ENCODE assay signal across 7 mouse cellular contexts in the genomic region with DNA sequence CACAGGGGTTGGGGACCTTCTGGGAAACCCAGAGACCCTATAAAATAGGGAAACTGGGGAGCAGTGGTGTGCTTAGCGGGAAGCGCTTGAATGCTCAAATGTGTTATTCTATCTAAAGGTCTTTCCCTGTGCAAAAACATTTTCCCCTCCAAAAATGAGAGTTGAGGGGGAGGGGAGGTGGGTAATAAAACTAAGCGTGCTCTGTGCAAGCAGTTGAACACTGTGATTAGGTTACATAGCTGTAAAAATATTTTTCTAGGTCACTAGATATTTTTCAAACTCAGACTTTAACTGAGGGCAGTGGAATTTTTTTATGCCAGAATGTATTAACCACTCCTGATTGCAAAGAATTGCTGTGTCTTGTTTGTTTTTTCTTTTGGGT.
DNase-seq lines count a peak whose midpoint lies in the region; ATAC-seq and TF ChIP-seq lines count a peak whose summit lies in the region.

No protein-coding gene starts in this region.

- DNase-seq in lung, postnatal 36 days = no peak
- no peak for DNase-seq in forebrain, embryonic 10.5 days (ENCODE audit: extremely low spot score, low spot score)
- DNase-seq in limb, embryonic 11.5 days (ENCODE audit: low spot score) = no peak
- DNase-seq in ovary, adult 18-20 months (ENCODE audit: low spot score) = no peak
- DNase-seq in Muller cell, postnatal 12 days (ENCODE audit: inconsistent ontology term) = no peak

- TF ChIP-seq POLR2A in small intestine, adult 2 months (IDR thresholded peaks at IDR 0.05; ENCODE audit: low read depth, low read length) = no peak

- peak overlapping the region; percentile 46 for H3K4me2 ChIP-seq in lung, embryonic 16.5 days (ENCODE audit: low read depth, low read length)
- H3K4me2 ChIP-seq in limb, embryonic 11.5 days (ENCODE audit: low read depth, severe bottlenecking) = no peak overlapping the region

- no peaks in the 10 kb centered on the region for H3K27me3 ChIP-seq in lung, embryonic 16.5 days (ENCODE audit: control insufficient read depth, insufficient read depth, low read depth, low read length)
- H3K27me3 ChIP-seq in forebrain, embryonic 10.5 days (ENCODE audit: poor library complexity, severe bottlenecking) = no peaks in the 10 kb centered on the region
- no peaks in the 10 kb centered on the region for H3K27me3 ChIP-seq in limb, embryonic 11.5 days (ENCODE audit: control insufficient read depth, insufficient read depth, low read length)
- H3K27me3 ChIP-seq in small intestine, adult 2 months (ENCODE audit: control insufficient read depth, insufficient read depth, low read length) = no peaks in the 10 kb centered on the region

- peak overlapping the region; percentile 28 for H3K4me3 ChIP-seq in lung, embryonic 16.5 days (ENCODE audit: low read length)
- peak overlapping the region; percentile 29 for H3K4me3 ChIP-seq in forebrain, embryonic 10.5 days
- no peak overlapping the region for H3K4me3 ChIP-seq in limb, embryonic 11.5 days (ENCODE audit: low read depth, low read length)
- peak overlapping the region; percentile 24; the same call in 1 of the 2 replicates for H3K4me3 ChIP-seq in small intestine, adult 2 months (ENCODE audit: low read depth, low read length)

- no peak for TF ChIP-seq CTCF in small intestine, adult 2 months (IDR thresholded peaks at IDR 0.05; ENCODE audit: extremely low read depth, insufficient read length, insufficient replicate concordance, low read depth, low read length)

- H3K9me3 ChIP-seq in lung, embryonic 16.5 days (ENCODE audit: control insufficient read depth, low read length) = no peaks in the 10 kb centered on the region
- no peaks in the 10 kb centered on the region for H3K9me3 ChIP-seq in forebrain, embryonic 10.5 days
- no peaks in the 10 kb centered on the region for H3K9me3 ChIP-seq in limb, embryonic 11.5 days (ENCODE audit: control insufficient read depth, low read length)

- peak overlapping the region; percentile 61 for H3K27ac ChIP-seq in lung, embryonic 16.5 days (ENCODE audit: low read length)
- H3K27ac ChIP-seq in forebrain, embryonic 10.5 days = peak overlapping the region; percentile 81
- H3K27ac ChIP-seq in limb, embryonic 11.5 days (replicated peaks; ENCODE audit: low read depth, low read length) = 0 out of 2 replicates have a peak overlapping the region, but pooled peaks have one; percentile 18
- H3K27ac ChIP-seq in small intestine, adult 2 months (ENCODE audit: insufficient read depth, low read depth, low read length) = no peak overlapping the region

- no peaks in the 10 kb centered on the region for H3K36me3 ChIP-seq in lung, embryonic 16.5 days (ENCODE audit: control insufficient read depth, insufficient read depth, low read length)
- no peaks in the 10 kb centered on the region for H3K36me3 ChIP-seq in forebrain, embryonic 10.5 days (replicated peaks)
- H3K36me3 ChIP-seq in limb, embryonic 11.5 days (ENCODE audit: control insufficient read depth, insufficient read depth, low read length) = no peaks in the 10 kb centered on the region
- H3K36me3 ChIP-seq in small intestine, adult 2 months (ENCODE audit: control insufficient read depth, insufficient read depth, low read length) = no peaks in the 10 kb centered on the region

- 13% methylated on average over 3 of the region's 3 CpGs for WGBS in lung, embryonic 16.5 days
- WGBS in forebrain, embryonic 10.5 days = 11% methylated on average over 3 of the region's 3 CpGs
- 19% methylated on average over 3 of the region's 3 CpGs for WGBS in limb, embryonic 11.5 days
- WGBS in small intestine, adult 2 months = 17% methylated on average over 3 of the region's 3 CpGs

- H3K4me1 ChIP-seq in lung, embryonic 16.5 days (replicated peaks; ENCODE audit: control insufficient read depth, insufficient read depth, low read length) = no peaks in the 10 kb centered on the region
- H3K4me1 ChIP-seq in forebrain, embryonic 10.5 days = peaks cover 13% of the 10 kb centered on the region
- no peaks in the 10 kb centered on the region for H3K4me1 ChIP-seq in limb, embryonic 11.5 days (ENCODE audit: control insufficient read depth, insufficient read depth, low read length)
- 0 out of 2 replicates have a peak, but pooled peaks cover 2% of the 10 kb centered on the region for H3K4me1 ChIP-seq in small intestine, adult 2 months (ENCODE audit: control insufficient read depth, insufficient read depth, insufficient read length, low read length)

- no peak overlapping the region for H3K9ac ChIP-seq in lung, embryonic 16.5 days (ENCODE audit: low read length)
- H3K9ac ChIP-seq in limb, embryonic 11.5 days (ENCODE audit: low read length) = no peak overlapping the region

- ATAC-seq in lung, embryonic 16.5 days (ENCODE audit: low read depth) = peak; percentile 30
- ATAC-seq in limb, embryonic 11.5 days (ENCODE audit: insufficient number of reproducible peaks, low FRiP score, low TSS enrichment, low read depth) = peak; percentile 66
